Comparison of ENCODE assay signal across 1 mouse cellular context in the genomic region with DNA sequence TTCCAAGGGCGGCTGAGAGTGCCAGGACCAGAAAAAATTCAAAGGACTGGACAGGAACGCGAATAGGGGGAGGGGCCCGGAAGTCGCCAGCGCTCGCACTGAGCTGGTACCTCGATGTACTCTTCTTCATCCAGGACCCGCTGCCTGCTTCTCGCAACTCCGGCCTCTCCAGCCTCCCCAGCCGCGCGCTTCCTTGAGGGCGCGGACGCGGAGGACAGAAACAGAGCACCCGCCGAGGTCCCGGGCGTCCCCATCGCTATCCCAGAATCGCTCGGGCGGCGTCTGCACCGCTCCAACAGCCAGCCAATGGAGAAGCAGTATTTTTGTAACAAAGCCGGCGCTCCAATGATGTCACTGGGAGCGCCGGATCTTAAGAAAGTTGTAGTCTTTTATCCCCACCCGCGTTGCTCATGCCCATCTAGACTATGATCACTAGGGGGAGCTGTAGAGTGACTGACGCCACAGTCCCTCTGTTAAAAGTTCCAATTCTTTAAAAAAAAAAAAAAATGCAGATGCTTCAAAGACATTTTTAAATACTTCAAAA.
TF ChIP-seq lines count a peak whose summit lies in the region.

Gene Ess2 (minus strand): TSS at position 297 of the 544 bp plus-strand sequence.

TF ChIP-seq in CH12.LX, 34 proteins besides CTCF, POLR2A, EP300 and RAD21 (continued from another document):
- peak; percentile 61; the same call in 1 of the 2 replicates for TF ChIP-seq POLR2AphosphoS2 (IDR thresholded peaks at IDR 0.05; ENCODE audit: low read depth, low read length)
- no peak; the same call in 1 of the 2 replicates for TF ChIP-seq ETS1 (conservative IDR thresholded peaks at IDR 0.05; ENCODE audit: low read depth, low read length)
- no peak for TF ChIP-seq CHD1 (IDR thresholded peaks at IDR 0.05; ENCODE audit: low read depth, low read length)
- TF ChIP-seq RCOR1 (conservative IDR thresholded peaks at IDR 0.05; ENCODE audit: low read depth, low read length), result 0 out of 2 replicates have a peak, but pooled peaks have one; percentile 42
- peak; percentile 98 for TF ChIP-seq SIN3A (IDR thresholded peaks at IDR 0.05; ENCODE audit: low read length)
- TF ChIP-seq ELF1 (IDR thresholded peaks at IDR 0.05; ENCODE audit: low read depth, low read length), result peak; percentile 91
- TF ChIP-seq NRF1 (IDR thresholded peaks at IDR 0.05; ENCODE audit: low read depth, low read length), result peak; percentile 64
- TF ChIP-seq MAFK (IDR thresholded peaks at IDR 0.05; ENCODE audit: insufficient replicate concordance, low read length), result no peak
- TF ChIP-seq USF2 (conservative IDR thresholded peaks at IDR 0.05; ENCODE audit: low read depth, low read length), result no peak
- peak; percentile 64; the same call in 1 of the 2 replicates for TF ChIP-seq TCF12 (IDR thresholded peaks at IDR 0.05; ENCODE audit: low read depth, low read length)
- TF ChIP-seq UBTF (IDR thresholded peaks at IDR 0.05; ENCODE audit: low read depth, low read length), result no peak
- TF ChIP-seq KAT2A (IDR thresholded peaks at IDR 0.05; ENCODE audit: insufficient replicate concordance, low read length), result peak; percentile 94; the same call in 1 of the 2 replicates
- no peak for TF ChIP-seq ZC3H11A (IDR thresholded peaks at IDR 0.05; ENCODE audit: low read depth, low read length)
- TF ChIP-seq ZMIZ1 (IDR thresholded peaks at IDR 0.05; ENCODE audit: low read depth, low read length), result 0 out of 2 replicates have a peak, but pooled peaks have one; percentile 61
- TF ChIP-seq MXI1 (IDR thresholded peaks at IDR 0.05; ENCODE audit: low read depth, low read length), result peak; percentile 93
- no peak for TF ChIP-seq ZKSCAN1 (IDR thresholded peaks at IDR 0.05; ENCODE audit: borderline replicate concordance, low read depth, low read length)
- TF ChIP-seq HCFC1 (IDR thresholded peaks at IDR 0.05; ENCODE audit: low read depth, low read length), result peak; percentile 99
- no peak for TF ChIP-seq USF1 (IDR thresholded peaks at IDR 0.05; ENCODE audit: low read depth, low read length)
- TF ChIP-seq IRF4 (IDR thresholded peaks at IDR 0.05; ENCODE audit: low read depth, low read length), result peak; percentile 76
- TF ChIP-seq BHLHE40 (IDR thresholded peaks at IDR 0.05; ENCODE audit: low read depth, low read length), result peak; percentile 39; the same call in 1 of the 2 replicates
